Mouse (Mus musculus) layer of hippocampus, adult 9-10 months (tissue): ENCODE results near the gene Tex13c2.
A peak's percentile ranks its signal among the peaks of the same experiment; 100 is the strongest.

Experiments
- DNase-seq: peaks from one replicate; pipeline ENCODE4 v3.0.0; 2022; ENCODE audit warnings: low spot score

The Tex13c2 gene

GRCm38 (mm10) chrX:42489446-42489845 is at the start of gene Tex13c2:
Gene Tex13c2 (plus strand): TSS chrX:42489691.
- DNase-seq, result no peak

GRCm38 (mm10) chrX:42450305-42450704 is 39.2 kb upstream of the Tex13c2 start:
- no peak for DNase-seq

- no peak for DNase-seq
Observed at GRCm38 (mm10) chrX:42453001-42453400, 36.5 kb upstream of the Tex13c2 start.

- DNase-seq, result no peak
Observed at GRCm38 (mm10) chrX:42454533-42454932, 35.0 kb upstream of the Tex13c2 start.

- peak; percentile 6 for DNase-seq
Observed at GRCm38 (mm10) chrX:42490336-42490735, 845 bp downstream of the Tex13c2 start.

- DNase-seq, result no peak
Observed at GRCm38 (mm10) chrX:42500538-42500937, 11.0 kb downstream of the Tex13c2 start.

GRCm38 (mm10) chrX:42502291-42503043 is 13.0 kb downstream of the Tex13c2 start, which contains the start of gene Sh2d1a:
Gene Sh2d1a (plus strand): TSS chrX:42502453.
- DNase-seq, result no peak

GRCm38 (mm10) chrX:42511105-42511504 is 21.6 kb downstream of the Tex13c2 start:
- no peak for DNase-seq

- DNase-seq, result no peak
Observed at GRCm38 (mm10) chrX:42512567-42512966, 23.1 kb downstream of the Tex13c2 start.

GRCm38 (mm10) chrX:42522868-42523267 is 33.4 kb downstream of the Tex13c2 start:
- no peak for DNase-seq

GRCm38 (mm10) chrX:42530703-42531102 is 41.2 kb downstream of the Tex13c2 start:
- DNase-seq, result no peak

GRCm38 (mm10) chrX:42540030-42540755 is 50.7 kb downstream of the Tex13c2 start:
- DNase-seq, result peak; percentile 22

- DNase-seq, result peak; percentile 56
Observed at GRCm38 (mm10) chrX:42540756-42541053, 51.2 kb downstream of the Tex13c2 start.
